Mouse (Mus musculus) frontal cortex, postnatal 10 days (tissue): ENCODE results near the gene Trpm2.
"Not testable (repeated sequence)": the region's sequence is repeated elsewhere in the genome, so short reads cannot be mapped to it uniquely, and the experiment has no call there.

Experiments used
- DNase-seq, 2 experiments: peaks; one replicate each; pipeline ENCODE4 v3.0.0; 2022; ENCODE audit warnings: low spot score in 2 of 2, mixed read lengths in 1 of 2

The Trpm2 gene

GRCm38 (mm10) chr10:77978351-77979350, 8.3 kb upstream of the Trpm2 start, which contains the start of gene 1810043G02Rik:
Gene 1810043G02Rik, plus strand, starts transcription at chr10:77978524.
- peak; percentile 96 to 99 for DNase-seq

DNA sequence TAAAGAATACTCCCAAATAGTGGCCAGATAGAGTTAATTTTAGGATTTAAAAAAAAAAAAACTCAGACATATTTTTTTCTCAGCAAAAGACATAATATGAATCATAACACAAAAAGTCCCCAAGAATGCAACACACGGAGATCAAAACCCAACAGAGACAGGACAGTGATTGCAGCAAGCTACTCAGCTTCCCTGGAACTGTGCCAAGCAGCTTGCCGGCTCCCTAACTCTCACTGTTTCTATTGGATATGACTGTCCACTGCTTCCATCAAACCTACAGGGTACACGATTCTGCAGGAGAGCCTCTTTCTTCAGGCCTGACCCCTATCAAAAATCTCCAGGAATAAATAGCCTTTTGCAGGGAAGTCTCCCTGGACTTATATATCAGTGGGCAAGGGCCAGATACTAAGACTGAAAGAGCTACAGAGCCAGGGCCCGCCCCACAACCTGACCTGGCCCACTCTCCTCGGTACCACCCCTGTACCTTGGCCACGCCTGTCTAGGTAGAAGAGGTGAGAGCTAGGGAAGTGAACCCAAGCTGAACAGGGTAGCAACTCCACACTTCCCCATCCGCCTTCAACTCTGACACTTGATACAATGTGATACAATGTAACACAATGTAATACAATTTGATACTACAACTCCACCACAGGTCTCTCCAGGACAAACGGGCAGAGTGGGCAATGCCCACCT, 6.2 kb upstream of the Trpm2 start:
- no peak for DNase-seq

- DNase-seq, result no peak
These were observed 5.3 kb upstream of the Trpm2 start for GRCm38 (mm10) chr10:77975653-77976052.

DNA sequence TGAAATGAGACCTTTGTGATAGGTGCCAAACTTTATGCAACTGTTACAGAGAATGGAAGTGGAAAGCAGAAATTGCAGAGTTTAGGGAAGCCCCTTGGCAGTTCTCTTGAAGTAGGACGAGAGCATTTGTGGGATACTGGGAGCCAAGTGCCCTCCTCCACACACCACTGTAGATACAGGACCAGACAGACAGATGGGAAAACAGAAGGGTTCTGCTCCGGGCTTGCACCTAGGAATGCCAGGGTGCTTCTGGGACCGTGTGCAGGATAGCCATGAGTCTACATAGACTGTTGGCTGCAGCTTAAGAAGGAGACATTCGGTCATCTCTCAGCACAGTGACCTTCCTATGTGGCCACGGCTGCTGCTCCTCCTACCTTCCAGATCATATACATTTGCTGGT, 4.4 kb upstream of the Trpm2 start:
- DNase-seq, result no peak

DNA sequence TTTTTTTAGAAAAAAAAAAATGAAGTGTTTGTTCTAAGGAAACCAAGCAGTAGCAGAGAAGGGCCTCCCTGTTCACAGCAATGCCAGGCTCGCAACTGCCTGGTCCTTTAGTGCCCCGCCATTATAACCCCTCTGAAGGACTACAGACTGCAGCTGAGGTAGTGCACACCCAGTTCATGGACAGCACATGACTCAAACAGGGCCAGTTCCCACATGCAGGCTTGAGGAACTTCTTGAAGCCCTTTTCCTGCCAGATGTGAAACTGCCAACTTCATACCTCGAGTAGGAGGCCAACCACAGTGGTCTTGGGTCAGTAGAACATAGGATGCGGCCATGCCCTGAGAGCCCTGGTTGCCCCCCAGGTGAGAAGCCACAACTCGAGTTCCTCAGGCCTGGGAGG, 4.0 kb upstream of the Trpm2 start:
- no peak for DNase-seq

DNA sequence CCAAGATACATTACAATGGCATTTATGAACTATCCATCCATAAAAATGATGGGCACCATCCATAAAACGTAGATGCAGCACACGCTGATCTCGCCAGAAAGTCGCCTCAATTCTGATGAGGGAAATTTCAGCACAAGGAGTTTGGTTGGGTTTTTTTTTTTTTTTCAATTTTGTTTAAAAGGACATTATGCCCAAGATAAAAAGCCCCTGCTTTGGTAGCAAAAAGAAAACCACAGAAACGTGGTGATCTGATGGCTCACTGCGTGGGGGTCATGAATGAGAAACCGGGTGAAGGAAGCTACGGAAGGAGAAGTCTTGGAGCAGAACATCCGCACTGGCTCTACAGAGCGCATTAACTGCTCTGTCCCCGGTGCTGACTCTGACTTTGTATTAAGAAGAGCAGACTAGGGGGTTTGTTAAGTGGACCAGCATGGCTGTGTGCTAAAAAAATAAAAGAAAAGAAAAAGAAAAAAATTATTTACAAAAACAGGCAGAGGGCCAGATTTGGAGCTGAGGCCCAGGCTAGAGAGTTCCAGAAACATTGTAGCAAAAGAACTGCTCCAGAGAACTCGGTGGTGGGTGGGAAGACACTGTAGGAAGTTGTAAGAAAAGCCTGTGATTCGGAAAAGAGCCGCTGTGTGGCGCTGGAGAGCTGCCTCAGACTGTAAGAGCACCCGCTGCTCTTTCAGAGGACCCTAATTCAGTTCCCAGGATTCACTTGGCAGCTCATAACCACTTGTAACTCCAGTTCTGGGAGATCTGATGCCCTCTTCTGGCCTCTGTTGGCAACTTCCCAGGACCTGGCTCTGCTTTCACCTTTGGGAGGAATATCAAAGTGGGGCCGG, 1.6 kb upstream of the Trpm2 start:
- no peak for DNase-seq

DNA sequence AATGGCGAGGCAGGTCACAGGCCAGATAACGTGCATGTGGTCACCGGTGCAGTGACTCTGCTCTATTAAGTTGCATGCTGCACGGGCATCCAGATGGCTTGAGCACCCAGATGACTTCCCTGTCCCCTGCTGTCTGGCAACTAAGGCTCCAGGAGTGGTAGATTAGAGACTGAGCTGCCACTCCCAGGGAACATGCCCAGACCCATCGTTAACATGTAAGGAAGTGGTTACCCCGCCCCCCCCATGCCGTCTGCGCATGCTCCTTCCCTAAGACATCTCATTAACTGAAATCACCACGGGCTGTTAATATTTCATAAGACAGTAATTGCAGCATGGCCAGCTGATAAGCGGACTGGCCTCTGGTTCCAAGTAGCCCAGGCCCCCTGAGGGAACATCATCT, 828 bp upstream of the Trpm2 start:
- no peak for DNase-seq

- no peak for DNase-seq
These were observed 414 bp downstream of the Trpm2 start for GRCm38 (mm10) chr10:77969973-77970325.

- peak in 1 of 2 experiments; percentile 59 for DNase-seq
These were observed 940 bp downstream of the Trpm2 start for GRCm38 (mm10) chr10:77969274-77969972.

GRCm38 (mm10) chr10:77963971-77964370, 6.4 kb downstream of the Trpm2 start:
- DNase-seq, result no peak

GRCm38 (mm10) chr10:77962725-77963124, 7.6 kb downstream of the Trpm2 start:
- no peak for DNase-seq

DNA sequence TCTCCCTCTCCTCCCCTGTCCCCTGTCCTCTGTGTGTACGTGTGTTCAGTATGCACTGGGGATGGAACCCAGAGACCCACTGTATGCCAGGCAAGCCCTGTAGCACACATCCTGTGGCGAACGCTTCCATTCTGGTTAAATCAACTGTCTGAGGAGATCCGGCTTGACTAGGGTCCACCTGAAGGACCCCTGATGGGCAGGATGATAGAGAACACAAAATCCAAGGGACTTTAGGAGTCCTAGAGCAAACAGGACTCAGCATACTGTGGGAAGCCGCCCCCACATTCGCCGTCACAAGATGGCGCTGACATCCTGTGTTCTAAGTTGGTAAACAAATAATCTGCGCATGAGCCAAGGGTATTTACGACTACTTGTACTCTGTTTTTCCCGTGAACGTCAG, 19.9 kb downstream of the Trpm2 start:
- not testable (repeated sequence) for DNase-seq

DNA sequence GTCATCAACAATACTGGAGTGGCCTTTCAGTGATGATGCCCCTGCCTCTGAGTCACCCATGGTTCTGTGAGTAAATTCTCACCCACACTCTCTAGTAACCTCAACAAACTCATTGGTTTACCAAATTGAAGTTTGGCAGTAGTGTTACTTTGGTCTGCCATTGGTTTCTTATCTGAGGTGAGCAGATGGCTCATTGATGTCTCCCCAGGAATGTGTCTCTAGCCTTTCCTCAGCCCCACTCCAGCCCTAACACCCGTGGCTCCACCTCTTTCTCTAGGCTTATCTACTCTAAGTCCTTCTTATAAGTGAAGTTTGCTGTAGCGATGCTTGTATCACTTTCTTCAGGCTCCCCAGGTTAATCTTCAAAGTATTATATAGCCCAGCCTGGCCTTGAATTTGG, 30.7 kb downstream of the Trpm2 start:
- no peak for DNase-seq

- no peak for DNase-seq
These were observed 43.0 kb downstream of the Trpm2 start for GRCm38 (mm10) chr10:77927375-77927774.

DNA sequence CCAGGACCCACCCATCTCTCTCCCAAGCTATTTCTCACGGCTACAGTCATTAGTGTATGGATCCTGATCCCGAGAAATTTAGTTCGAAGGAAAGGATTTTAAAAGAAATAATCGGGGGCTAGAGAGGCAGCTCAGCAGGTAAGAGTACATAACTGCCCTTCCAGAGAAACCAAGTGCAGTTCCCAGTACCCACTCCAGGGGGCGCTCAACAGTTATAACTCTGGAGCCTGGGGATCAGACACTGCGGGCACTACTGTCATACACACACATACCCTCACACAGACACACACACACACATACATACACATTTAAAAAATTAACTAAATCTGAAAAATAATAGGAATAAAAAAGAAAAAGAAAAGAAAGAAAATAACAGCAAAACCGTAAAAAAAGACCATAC, 44.2 kb downstream of the Trpm2 start:
- DNase-seq, result peak in 1 of 2 experiments; percentile 23

DNA sequence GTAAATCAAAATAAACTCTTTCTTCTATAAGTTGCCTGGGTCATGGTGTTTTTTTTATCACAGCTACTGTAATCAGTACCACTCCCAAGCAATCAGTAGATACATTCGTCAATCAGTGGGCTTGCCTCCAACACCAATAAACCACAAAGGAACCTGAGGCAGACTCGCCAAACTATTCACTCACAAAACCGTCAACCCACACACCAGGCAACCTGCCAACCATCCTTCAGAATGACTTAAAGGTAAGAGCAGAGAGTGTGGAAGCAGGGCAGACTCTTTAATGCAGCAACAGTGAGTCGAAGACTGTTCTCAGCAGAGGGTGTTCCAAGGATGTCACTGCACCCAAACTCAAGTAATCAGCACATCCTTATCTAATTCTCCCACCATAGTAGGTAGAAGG, 47.7 kb downstream of the Trpm2 start:
- DNase-seq, result no peak

GRCm38 (mm10) chr10:77921009-77921408, 49.4 kb downstream of the Trpm2 start:
- no peak for DNase-seq

- peak in 1 of 2 experiments; percentile 27 for DNase-seq
These were observed 53.6 kb downstream of the Trpm2 start for GRCm38 (mm10) chr10:77916636-77917335.

DNA sequence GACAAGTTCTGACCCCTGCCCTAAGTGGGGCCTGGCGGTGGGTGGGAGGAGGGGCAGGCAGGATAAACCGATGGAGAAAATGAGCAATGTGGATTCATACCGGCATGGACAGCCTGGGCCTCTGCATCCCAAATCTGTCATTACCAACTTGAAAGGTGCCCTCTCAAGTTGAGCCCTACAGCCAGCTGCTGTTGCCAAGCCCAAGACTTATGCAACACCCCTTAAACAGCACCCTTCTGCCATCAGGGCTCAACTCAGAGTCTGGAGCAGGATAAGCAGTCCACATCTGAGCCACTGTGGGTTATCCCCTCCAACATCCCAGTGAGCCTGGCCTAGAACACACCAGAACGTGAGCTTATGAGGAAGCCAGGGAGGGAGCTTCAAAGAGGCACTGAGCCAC, 57.1 kb downstream of the Trpm2 start:
- DNase-seq, result no peak

- no peak for DNase-seq
These were observed 57.8 kb downstream of the Trpm2 start for GRCm38 (mm10) chr10:77912605-77913004.
